In genomic region chr4:32251005-32251365, GRCm38 (mm10) we compare ENCODE assay signal across 8 mouse cellular contexts. TPM values are rescaled to one million over a fixed set of nuclear protein-coding genes. Genes with fewer than 3 reads are reported as not detected.
DNase-seq lines count a peak whose midpoint lies in the region; ATAC-seq and TF ChIP-seq lines count a peak whose summit lies in the region.

No protein-coding gene starts in this region.

- H3K4me3 ChIP-seq in layer of hippocampus, adult 2 months, result peak overlapping the region; percentile 52
- H3K4me3 ChIP-seq in forebrain, embryonic 10.5 days, result peak overlapping the region; percentile 35
- no peak overlapping the region for H3K4me3 ChIP-seq in limb, embryonic 14.5 days (replicated peaks; ENCODE audit: low read length)
- H3K4me3 ChIP-seq in midbrain, embryonic 12.5 days, result no peak overlapping the region

- no peaks in the 10 kb centered on the region for H3K36me3 ChIP-seq in forebrain, embryonic 10.5 days (replicated peaks)
- H3K36me3 ChIP-seq in limb, embryonic 14.5 days (ENCODE audit: control insufficient read depth, insufficient read depth, low read length), result no peaks in the 10 kb centered on the region
- H3K36me3 ChIP-seq in midbrain, embryonic 12.5 days, result no peaks in the 10 kb centered on the region

- H3K9me3 ChIP-seq in forebrain, embryonic 10.5 days, result no peaks in the 10 kb centered on the region
- no peaks in the 10 kb centered on the region for H3K9me3 ChIP-seq in limb, embryonic 14.5 days (ENCODE audit: control insufficient read depth, low read length)
- H3K9me3 ChIP-seq in midbrain, embryonic 12.5 days, result no peaks in the 10 kb centered on the region

- 0 out of 2 replicates have a peak overlapping the region, but pooled peaks have one; percentile 22 for H3K9ac ChIP-seq in limb, embryonic 14.5 days (ENCODE audit: low read depth, low read length, severe bottlenecking)
- peak overlapping the region; percentile 26; the same call in 1 of the 2 replicates for H3K9ac ChIP-seq in midbrain, embryonic 12.5 days (replicated peaks)

- 3% methylated on average over 8 of the region's 8 CpGs for WGBS in forebrain, embryonic 10.5 days
- WGBS in limb, embryonic 14.5 days, result 33% methylated on average over 8 of the region's 8 CpGs
- WGBS in midbrain, embryonic 12.5 days, result 2% methylated on average over 8 of the region's 8 CpGs

- peak overlapping the region; percentile 28 for H3K4me2 ChIP-seq in limb, embryonic 14.5 days (replicated peaks; ENCODE audit: low read depth, low read length, severe bottlenecking)
- peak overlapping the region; percentile 38 for H3K4me2 ChIP-seq in midbrain, embryonic 12.5 days (replicated peaks)

- peaks cover 67% of the 10 kb centered on the region for H3K4me1 ChIP-seq in forebrain, embryonic 10.5 days
- peaks cover 28% of the 10 kb centered on the region for H3K4me1 ChIP-seq in limb, embryonic 14.5 days (ENCODE audit: control insufficient read depth, insufficient read depth, low read length)
- H3K4me1 ChIP-seq in midbrain, embryonic 12.5 days, result peaks cover 58% of the 10 kb centered on the region

- DNase-seq in layer of hippocampus, adult 2 months (ENCODE audit: low spot score in 2 of 2), result no peak
- DNase-seq in layer of hippocampus, adult 8-10 months (ENCODE audit: low spot score in 2 of 2), result no peak
- DNase-seq in adrenal gland, postnatal 10 days, result peak; percentile 45
- peak; percentile 61 for DNase-seq in forebrain, embryonic 10.5 days (ENCODE audit: extremely low spot score, low spot score)
- peak; percentile 41 for DNase-seq in limb, embryonic 14.5 days (ENCODE audit: low spot score)
- peak; percentile 53 for DNase-seq in yolk sac, embryonic 10.5 days (ENCODE audit: low spot score)

- no peak for TF ChIP-seq CTCF in layer of hippocampus, adult 2 months (conservative IDR thresholded peaks at IDR 0.05)

- peak; percentile 23 to 38; a peak in 3 of 4 replicates for ATAC-seq in hematopoietic stem cell, adult 5-6 weeks (replicated peaks in 1 of 2; ENCODE audit: insufficient read depth in 1 of 2, low FRiP score in 2 of 2, low TSS enrichment in 1 of 2, low read depth in 1 of 2, poor library complexity in 2 of 2, severe bottlenecking in 2 of 2)
- ATAC-seq in limb, embryonic 14.5 days (ENCODE audit: low FRiP score, low read depth), result peak; percentile 38
- peak; percentile 74 for ATAC-seq in midbrain, embryonic 12.5 days (ENCODE audit: low FRiP score, low read depth)

- H3K27ac ChIP-seq in layer of hippocampus, adult 2 months, result peak overlapping the region; percentile 86
- H3K27ac ChIP-seq in forebrain, embryonic 10.5 days, result peak overlapping the region; percentile 88
- H3K27ac ChIP-seq in limb, embryonic 14.5 days (replicated peaks; ENCODE audit: low read depth, low read length), result peak overlapping the region; percentile 68
- H3K27ac ChIP-seq in midbrain, embryonic 12.5 days (replicated peaks), result peak overlapping the region; percentile 67

- no peaks in the 10 kb centered on the region for H3K27me3 ChIP-seq in forebrain, embryonic 10.5 days (ENCODE audit: poor library complexity, severe bottlenecking)
- H3K27me3 ChIP-seq in limb, embryonic 14.5 days (ENCODE audit: control insufficient read depth, insufficient read depth, low read length), result no peaks in the 10 kb centered on the region
- 0 out of 2 replicates have a peak, but pooled peaks cover 5% of the 10 kb centered on the region for H3K27me3 ChIP-seq in midbrain, embryonic 12.5 days

- no peak for TF ChIP-seq POLR2A in limb, embryonic 14.5 days (IDR thresholded peaks at IDR 0.05; ENCODE audit: borderline replicate concordance, extremely low read depth, insufficient read depth, insufficient read length)

RNA-seq across cellular contexts. Expression of gene Bach2, which starts 12.4 kb away (rescaled TPM):
- 10 to 100 TPM; 11.1 to 15.6 TPM for total RNA-seq in layer of hippocampus, adult 2 months (2021)
- total RNA-seq in layer of hippocampus, adult 8-10 months (2022), result 10 to 100 TPM; 15.1 to 17.9 (median 17.0) TPM
- total RNA-seq in adrenal gland, postnatal 10 days (2021), result 10 to 100 TPM in 1 of 2 experiments, 1 to 10 TPM in 1; 9.4 to 16.0 TPM
- 7.1 and 7.3 TPM in 2 replicates for polyA plus RNA-seq in forebrain, embryonic 10.5 days (2016; fragmentation: Nextera tagmentation; extraction: Ambion mirVana)
- 4.2 and 4.7 TPM in 2 replicates for total RNA-seq in hematopoietic stem cell, adult 5-6 weeks (2017)
- polyA plus RNA-seq in limb, embryonic 14.5 days (2012; rRNA removed), result 6.0 and 7.5 TPM in 2 replicates
- polyA plus RNA-seq in limb, embryonic 14.5 days (2014; fragmentation: Nextera tagmentation; extraction: Ambion mirVana), result 9.6 and 11.0 TPM in 2 replicates
- 17.8 and 18.8 TPM in 2 replicates for polyA plus RNA-seq in midbrain, embryonic 12.5 days (2016; fragmentation: Nextera tagmentation; extraction: Ambion mirVana)

Comparison
In these comparisons a context has a peak if more than half of its experiments do, and no peak if none do; other contexts are left out.
1. DNase-seq: peak in adrenal gland, postnatal 10 days (single experiment), forebrain, embryonic 10.5 days (single experiment), limb, embryonic 14.5 days (single experiment) and yolk sac, embryonic 10.5 days (single experiment); none in layer of hippocampus, adult 2 months (0 of 2) and layer of hippocampus, adult 8-10 months (0 of 2).
2. H3K4me3 ChIP-seq: peak in layer of hippocampus, adult 2 months (single experiment) and forebrain, embryonic 10.5 days (single experiment); none in limb, embryonic 14.5 days (single experiment) and midbrain, embryonic 12.5 days (single experiment).
3. Peak in every context shown above with its lines, with median percentiles within 50 percentile points of each other: H3K27ac ChIP-seq and ATAC-seq.